Mouse (Mus musculus): ENCODE data around the gene Oxct1.

Gene Oxct1

DNA sequence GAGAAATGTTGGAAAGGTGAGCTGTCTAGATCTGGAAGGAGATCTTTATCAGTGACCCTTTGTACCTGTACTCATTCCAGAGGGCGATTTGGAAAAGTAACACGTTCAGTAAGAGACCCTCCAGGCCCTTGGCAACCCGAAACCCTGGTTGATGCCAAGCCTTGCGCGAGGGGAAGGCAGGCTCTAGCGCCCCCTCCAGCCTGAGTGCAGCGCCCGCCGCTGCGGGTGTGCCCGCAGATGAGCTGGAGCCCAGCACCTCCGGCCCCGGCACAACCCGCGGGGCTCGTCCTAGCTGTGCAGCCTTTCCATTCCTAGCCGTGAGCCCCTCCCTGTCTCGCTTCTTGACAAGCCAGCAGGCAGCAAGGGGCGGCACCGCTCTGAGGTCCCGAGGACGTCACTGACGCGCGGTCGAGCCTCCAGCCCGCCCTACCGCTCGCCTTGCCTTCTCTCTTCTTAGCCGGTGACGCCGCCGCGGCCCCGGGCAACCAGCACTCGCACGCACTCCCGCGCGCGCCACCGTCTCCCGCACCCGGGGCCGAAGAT, at the start of gene Oxct1:
Gene Oxct1, plus strand, starts transcription at position 153 of the 543 bp plus-strand sequence.
- peak; percentile 93 for DNase-seq

DNA sequence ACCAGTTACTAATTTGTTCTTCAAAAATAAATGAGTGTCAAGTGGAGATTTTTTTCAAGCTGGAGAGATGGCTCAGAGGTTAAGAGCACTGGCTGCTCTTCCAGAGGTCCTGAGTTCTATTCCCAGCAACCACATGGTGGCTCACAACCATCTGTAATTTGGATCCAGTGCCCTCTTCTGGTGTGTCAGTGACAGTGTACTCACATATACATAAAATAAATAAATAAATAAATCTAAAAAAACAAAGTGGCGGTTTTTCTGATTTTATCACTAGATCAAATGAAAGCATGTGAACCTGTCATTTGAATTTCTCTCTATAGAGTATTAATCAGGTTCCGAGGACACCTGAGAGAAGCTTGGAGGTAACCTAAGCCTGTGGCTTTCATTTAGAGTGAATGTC, 47.9 kb upstream of the Oxct1 start:
- no peak for DNase-seq

DNA sequence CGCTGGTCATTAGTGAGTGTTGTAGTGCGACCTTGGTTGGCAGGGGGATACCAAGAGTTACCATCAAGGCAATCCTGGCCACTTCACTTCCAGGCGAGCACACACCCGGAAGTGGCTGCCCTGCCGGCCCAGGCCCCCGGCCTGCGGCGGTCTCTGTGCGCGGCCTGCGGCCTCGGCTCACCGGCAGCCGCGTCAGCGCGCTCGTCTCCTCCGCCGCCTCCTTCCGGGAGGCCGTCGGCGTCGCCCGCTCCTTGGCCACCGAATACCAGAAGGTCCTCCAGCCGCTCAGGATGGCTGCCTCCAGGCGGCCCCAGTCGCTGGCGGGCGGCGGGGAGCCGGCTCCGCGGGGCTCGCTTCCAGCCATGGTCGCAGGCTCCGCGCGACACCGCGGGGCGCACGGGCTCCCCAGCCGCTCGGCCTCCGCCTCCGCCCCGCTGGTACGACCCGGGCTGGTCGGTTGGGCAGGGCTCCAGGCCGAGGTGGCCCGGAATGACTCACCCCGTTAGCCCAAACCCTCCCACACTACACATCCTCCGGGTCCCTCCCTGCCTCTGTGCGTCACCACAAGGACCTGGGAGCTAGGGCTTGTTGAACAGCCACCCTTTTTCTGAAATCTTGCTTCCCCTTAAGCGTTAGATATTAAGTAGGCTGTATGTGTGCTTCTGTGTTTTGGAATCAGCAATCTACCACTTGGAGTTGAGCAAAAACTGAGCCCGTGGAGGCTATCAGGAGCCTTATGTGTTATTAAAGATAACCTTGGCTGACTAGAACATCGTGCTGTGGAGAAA, 46.9 kb upstream of the Oxct1 start, which contains the start of gene Fbxo4:
Gene Fbxo4, minus strand, starts transcription at position 513 of the 788 bp plus-strand sequence.
- DNase-seq: peak; percentile 81

DNA sequence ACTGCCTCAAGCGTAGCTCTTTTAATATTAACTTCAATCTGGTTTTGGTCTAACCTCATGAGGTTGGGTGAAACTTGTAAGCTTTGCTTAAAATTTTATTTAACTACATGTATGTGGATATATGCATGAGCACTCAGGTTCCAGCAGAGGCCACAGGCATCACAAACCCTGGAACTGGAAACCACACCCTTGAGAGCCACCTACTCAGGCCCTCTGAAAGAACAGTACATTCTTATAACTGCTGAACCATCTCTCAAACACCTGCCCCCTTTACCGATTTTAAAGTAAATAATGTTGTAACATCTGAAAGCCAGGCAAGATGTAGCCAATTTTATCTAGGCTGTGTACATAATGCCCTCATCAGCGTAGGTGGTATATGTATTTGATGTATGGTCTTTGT, 46.3 kb upstream of the Oxct1 start:
- no peak for DNase-seq

DNA sequence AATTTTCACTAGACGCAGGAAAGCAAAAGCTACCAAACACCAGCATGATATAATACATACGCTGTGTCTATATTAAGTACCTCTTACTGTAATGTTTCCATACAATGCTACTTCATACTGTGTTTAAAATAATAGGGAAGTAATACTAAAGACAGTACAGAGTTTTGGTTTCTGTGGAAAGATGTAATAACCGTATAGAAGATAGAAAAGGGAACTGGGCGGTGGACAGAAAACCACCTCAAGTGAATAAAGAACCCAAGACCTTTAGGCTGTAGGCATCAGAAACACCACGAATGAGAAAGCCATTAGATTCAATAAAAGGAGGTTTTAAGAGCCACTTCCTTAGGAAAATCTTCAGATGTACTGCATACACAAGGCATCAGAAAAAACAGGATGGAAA, 43.5 kb upstream of the Oxct1 start:
- no peak for DNase-seq

DNA sequence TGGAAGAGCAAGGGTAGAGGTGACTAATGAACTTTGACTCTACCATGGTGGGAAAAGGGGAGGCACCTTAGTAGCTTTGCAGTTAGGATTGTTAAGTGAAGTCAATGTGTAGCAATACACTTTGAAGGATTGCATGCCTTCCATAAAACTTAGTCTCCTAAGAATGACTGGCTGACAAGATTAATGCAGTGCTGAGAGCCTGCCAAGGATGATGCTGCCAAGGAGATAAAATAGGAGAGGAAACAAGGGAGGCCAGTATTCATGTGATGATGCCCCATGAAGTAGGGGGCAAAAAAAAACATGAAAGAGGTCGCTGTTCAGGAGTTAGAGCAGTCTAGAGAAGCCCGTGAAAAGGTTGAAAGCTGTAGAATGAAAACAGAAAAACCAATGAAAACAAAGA, 41.3 kb upstream of the Oxct1 start:
- DNase-seq: no peak

DNA sequence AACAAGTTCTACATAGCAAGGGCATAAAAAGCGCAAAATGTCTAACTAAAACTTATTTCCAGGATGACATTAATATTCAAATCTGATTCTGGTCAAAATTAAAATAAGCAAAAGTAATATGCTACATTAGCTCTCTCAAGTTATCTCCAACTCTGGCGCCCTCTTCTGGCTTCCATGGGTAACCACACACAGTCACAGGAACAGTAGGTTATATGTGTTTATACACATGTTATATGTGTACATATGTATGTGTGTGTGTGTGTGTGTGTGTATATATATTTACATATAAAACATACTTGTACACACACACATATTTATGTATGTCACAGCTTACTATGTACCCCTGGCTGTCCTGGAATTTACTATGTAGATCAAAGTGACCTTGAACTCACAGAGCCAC, 38.2 kb upstream of the Oxct1 start:
- peak; percentile 35 for DNase-seq

DNA sequence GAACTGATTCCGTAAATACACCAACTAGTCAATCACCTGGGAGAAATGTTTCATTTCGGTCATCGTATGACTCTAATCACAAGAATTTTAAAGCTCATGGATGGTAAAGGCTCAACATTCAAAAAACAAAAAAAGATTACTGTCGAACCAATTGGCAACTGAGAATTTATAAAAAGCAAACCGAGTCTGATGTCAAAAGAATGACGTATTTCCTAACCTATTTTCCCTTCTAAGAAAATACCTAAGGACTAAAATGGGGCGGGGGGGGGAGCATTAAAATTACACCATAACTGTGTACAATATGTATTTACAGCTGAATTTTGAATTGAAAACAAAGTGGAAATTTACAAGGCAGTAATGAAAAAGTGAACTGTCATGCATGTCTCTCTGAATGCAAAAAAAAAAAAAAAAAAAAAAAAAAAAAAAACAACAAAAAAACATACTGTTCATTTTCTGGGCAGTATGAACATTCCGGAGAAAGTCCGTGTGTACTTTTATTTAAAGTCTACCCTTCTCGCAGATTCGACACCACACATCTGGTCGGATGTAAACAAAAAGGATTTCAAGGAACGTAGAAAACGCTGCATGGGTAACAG, 31.2 kb upstream of the Oxct1 start:
- DNase-seq: no peak

DNA sequence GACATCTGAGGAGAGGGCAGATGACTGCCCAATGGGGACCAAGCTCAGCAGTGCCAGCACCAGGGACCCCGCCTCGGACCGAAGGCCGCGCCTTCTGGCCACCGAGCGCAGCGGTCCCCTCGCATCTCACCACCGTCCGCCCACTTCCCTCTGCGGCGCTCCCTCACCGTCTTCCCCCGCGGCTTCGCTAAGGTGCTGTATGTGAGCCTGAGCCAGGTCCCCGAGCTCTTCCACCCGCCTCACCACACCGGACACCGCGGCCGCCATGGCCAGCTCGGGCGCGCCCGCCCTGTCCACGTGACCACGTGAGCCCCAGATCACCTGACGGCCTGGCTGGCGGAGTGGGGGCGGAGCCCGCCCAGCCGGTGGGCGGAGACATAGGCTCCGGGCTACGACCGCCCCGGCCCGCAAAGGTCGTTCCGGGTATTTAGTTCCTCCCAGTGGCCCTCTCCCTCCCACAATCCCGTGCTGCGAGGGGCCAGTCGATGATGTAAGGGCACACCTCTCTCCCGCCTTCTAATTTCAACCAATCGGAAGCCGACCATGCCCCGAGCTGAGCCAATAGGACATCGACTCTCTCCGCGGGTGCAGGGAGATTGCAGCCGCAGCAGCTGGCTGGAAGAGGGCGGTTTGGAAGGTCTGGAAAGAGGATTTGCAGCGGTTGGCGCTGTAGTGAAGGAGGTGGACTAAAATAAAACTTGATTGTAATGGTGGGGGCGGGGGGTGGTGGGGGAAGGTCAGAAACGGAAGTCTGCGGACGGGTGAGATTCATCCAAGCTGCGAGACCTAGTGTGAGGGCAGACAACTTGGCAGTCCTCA, 30.5 kb upstream of the Oxct1 start, which contains the start of gene AW549877:
Gene AW549877, minus strand, starts transcription at position 297 of the 819 bp plus-strand sequence.
- DNase-seq: peak; percentile 99

DNA sequence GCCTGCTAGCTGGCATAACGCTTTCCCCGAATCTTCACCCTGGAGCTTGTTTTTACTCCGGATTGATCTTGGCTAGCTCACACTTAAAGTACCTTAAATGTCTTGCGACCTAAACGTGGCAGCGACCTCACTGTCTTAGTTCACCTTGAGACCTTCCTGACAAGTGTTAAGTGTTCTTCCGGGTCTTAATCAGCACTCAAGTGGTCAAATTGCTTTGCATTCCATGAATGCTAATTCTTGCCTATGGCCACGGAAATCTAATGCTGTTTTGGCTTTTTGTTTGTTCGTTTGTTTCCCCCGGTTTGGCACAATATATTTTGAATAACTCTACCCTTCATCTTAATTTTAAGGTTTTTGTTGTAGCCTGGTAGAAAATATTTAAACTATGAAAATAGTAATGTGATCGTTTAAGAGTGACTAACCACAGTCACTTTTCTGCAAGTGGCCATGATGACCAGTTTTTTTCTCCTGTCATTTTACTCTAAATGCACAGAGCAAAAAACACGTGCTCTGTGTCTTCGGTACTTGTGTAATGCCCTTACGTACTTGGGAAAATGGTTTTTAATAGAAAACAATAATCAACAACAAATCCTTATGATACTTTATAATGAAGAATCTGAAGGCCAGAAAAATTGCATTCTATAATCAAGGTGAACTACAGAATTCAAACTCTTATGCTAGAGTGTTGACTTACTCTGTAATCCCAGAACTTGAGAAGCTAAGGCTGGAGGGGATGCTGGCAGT, 29.7 kb upstream of the Oxct1 start:
- no peak for DNase-seq

DNA sequence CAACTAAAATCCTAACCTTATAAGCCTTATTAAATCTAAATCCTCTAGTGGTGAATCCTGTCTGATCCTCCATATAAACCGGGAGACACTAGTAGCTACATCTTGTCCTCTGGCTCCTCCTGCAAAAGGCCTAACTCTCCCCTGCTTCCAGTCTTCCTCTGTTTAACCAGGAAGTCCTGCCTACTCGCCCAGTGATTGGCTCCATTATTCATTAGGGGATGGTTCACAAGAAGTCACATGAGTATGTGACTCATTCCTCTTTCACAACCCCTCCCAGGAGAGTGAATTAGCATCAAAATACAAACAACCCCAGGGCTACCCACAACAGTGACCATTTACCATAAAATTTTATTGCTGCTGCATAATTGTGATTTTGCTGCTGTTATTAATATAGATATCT, 27.0 kb upstream of the Oxct1 start:
- no peak for DNase-seq

DNA sequence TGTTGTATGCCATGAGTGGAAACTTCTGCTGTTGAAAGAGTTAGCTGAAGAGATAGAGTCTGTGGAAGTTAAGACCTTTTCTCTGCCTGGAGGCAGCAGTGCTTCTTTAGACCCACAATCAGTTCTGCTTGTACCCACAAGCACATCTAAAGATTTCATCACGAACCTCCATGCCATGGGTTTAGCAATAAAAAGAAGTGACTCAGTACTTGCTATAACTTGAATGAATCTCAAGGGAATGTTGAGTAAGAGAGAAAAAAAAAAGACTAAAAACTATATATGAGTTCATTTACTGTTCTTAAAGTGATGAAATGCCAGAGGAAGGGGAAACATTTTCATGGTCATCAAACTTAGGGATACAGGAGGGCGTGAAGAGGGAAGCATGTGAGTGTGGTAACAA, 25.6 kb upstream of the Oxct1 start:
- no peak for DNase-seq

DNA sequence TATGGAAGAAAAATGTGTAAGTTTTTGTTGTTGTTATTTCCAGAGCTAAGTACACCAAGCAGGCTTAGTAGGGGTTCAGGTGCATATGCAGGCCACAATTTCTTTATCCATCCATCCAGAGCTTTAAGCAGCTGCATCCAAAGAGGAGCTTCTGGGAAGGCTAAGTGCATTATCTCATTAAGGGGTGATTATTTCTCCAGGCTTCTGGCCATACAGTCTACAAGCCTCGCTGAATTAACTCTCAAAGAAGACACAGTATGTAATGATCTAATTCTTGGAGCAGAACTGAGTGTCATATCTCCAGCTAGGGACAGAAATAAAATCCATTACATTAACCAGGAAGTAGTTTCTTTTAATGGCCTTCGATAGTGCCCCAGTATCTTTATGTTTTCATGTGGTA, 12.3 kb upstream of the Oxct1 start:
- no peak for DNase-seq

DNA sequence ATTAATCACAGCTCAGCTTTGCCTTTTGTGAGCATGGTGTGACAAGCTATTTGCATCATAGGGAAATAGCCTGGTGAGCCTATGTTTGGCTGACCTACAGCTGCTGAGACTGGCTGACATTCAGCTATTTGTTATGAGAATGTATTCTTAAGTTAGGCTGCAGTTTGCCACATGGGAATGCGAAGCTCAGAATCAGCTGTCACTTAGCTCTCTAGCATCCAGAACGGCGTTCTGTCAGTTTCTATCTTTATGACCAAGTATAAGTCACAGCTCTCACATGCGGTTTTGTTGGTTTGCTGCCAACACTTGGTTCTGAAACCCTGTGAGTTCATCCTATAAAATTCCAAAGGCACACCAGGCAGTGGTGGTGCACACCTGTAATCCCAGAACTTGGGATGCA, 5.5 kb upstream of the Oxct1 start:
- DNase-seq: no peak

DNA sequence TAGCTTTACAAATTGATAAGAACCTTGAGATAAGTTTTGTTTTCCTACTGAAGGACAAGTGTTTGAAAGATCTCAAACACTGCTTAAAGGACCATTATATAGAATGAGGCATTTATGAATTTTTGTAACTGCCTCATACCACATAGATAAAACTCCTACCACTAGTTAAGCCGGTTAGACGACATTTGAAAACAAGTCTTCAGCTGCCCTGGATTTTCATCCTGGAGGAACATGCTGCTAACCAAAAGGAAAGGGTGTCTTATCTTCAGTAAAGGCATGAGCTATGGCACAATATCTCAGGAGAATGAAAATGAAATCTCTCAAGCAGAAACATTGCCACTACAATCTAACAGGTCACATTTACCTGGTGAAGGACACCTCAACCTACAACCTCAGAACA, 2.4 kb upstream of the Oxct1 start:
- no peak for DNase-seq

DNA sequence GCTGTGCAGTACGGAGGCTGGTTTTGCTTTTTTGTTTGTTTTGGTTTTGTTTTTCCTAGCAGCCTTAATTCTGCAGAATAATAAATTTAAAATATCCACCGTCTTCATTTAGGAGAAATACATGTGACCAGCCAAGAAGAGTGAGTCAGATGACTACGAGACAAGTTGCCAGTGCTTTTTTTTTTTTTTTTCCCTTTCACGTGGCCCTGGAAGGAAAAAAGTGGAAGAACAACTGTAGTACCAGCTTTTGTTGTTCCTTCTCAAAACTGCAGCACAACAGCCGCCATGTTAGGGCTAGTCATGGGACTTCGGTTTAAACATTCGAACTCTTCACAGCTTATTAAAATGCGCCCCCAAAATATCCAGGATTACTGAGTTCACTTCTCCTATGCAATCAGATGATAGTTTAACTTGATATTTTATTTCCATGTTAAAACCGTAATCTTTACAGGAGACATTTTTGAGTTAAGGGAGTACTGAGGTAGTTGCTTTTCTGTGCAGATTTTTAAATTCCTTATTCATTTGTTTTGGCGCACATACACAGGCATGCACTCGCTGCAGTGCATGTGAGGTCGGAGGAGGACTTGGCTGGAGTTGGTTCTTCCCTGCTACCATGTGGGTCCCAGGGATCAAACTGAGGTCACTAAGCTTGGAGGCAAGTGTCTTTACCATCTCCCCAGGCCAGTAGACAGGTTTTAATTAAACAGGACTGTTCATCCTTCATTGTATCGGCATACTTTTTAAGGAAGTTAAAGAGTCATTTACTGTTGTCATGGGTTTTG, 1.3 kb upstream of the Oxct1 start:
- DNase-seq: no peak

DNA sequence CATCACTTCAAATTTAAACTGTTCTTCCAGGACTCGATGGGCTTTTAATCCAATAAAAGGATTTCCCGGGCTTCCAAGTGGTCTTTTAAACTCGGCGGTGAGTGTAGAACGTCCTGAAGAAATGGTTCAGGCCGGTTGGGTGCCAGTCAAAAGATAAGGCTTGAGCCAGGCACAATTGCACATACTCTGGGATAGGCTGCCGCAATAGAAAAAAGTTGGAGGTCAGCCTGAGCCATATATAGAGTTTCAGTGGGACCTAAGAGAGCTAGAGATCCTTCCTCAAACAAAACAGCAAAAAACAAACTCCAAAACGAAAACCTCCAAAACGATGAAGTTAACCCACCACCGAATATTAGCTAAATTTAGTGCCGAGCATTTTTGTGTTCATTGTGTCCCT, 677 bp upstream of the Oxct1 start:
- no peak for DNase-seq

DNA sequence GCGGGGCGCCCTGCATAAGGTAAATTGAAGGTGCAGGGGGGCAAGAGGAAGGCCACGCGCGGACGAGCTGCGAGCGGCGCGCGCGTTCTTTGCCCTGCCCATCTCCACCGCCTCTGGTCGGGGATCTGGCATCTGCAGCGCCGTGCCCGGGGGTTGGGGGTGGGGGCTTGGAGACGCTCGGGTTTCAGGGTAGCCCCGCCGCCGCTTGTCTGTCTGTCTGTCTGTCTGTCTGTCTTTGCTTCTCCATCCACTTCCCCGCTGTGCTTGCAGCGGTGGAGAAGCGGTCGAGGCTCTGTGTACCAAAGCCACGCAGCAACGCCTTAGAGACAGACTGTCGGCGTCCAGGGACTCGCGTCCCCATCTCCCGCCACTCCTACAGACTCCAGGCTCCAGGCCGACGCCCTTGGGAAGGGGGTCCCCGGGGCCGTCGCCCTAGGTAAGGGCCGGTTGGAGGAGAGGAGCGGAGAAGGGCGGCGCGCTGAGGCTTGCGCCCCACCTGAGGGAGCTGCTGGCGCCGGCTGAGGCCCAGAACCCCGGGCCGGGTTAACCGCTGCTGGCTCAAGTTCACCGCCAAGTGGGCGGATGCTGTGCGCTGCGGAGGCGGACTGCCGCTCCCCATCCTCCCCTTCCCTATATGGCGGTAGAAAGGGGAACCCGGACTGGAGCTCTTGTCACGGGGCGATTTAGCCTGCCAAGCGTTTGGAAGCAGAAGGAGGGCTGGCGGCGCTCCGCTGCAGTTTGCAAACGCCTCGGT, 825 bp downstream of the Oxct1 start:
- peak; percentile 88 for DNase-seq

DNA sequence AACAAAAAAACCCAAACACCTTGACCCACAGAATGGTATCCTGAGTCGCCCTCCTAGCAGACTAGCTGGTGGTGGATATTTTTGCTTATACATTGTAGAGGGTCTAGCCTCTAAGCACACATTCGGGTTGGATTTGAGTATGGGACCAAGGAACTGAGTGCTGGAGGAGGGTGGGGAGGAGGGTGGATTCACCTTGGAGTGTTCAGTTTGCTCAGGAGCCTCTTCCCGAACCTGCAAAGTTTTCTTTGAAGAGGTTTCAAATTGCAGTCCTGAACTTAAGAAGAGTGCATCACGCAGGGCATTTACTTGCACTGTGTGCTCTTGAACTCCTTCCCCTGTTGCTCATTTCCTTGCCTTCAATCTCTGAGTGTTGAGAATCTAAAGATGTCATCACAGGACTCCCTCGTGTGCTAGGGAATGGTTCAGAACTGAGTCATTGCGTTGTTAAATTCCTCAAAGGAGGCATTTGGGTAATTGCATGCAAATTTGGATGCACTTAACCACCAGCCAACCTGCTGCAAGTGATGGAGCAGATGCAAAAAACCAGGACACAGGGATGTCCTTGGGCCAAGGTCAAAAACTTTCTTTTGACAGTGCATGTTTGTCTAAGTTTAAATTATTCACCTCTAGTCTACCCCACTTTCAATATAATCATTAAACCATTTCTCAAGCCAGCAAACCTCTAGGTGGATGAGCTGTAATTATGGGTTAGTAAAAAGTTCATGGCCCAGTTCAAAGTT, 1.7 kb downstream of the Oxct1 start:
- peak; percentile 29 for DNase-seq

DNA sequence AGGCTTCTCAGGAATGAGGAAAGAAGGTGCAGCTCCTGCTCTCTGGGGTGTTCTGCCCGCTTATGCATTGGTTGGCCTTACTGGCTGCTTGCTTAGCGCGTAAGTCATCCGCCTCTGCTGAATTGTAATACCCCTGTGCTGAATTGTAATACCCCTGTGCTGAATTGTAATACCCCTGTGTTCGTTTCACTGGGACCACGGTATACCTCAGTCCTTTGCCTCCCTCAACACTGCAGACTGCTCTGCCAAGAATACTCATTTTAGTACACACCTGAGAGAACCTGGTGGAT, 2.2 kb downstream of the Oxct1 start:
- no peak for DNase-seq

DNA sequence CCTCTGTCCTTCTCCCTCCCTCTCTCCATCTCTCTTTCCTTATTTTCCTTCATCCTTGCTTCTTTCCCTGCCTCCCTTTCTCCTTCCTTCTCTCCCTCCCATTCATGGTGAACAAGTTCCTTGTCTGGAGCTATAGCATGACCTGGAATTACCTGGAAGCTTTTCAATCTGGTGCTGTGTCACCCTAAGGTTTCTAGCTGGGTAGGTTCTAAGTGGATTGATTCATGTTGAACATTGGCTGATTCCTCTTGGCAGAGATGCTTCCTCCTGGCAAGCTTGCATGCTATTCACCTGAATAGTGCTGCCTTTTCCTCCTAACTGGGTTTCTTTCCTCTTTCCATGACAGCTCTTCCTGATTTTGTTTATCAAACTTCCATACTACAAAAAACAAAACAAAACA, 2.8 kb downstream of the Oxct1 start:
- DNase-seq: no peak

All from embryo, embryonic 11 days (tissue).